Mouse (Mus musculus) right cerebral cortex, postnatal 10 days (tissue): ENCODE data around the gene Heg1.
A peak's percentile ranks its signal among the peaks of the same experiment; 100 is the strongest.

ENCODE experiments used
- DNase-seq, 2 experiments: peaks; one replicate each; pipeline ENCODE4 v3.0.0; 2021; ENCODE audit warnings: low spot score in 2 of 2

Gene Heg1

DNA sequence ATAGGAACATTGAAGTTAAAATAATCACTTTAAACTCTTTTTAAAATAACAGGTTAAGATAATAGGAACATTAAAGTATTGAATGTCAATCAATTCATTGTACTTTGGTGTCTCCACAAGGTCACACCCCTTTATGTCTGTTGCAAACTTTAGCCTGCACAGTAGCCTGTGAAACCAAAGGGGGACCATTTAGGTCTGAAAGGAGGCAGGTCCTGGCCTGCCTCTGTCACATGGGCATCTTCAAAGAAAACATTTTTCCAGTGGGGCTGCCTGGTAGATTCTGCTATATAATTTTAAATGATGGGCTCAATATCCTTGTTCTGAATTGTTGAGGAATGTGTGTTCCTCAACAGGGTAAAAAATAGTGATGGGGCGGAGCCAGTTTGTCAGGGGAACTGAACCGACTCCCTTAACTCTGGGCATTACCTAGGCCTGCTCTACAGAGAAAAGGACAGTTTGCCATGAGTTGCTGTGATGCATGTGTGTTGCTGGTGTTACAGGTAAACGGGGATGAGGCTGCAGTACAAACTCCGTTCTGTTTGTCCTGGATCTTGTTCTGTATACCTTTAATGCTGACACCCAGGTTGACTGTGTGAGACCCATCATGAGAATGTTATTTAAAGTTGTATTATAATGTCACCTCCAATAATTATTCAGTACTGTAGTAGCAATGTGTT, 86.7 kb downstream of the Heg1 start:
- DNase-seq: no peak

DNA sequence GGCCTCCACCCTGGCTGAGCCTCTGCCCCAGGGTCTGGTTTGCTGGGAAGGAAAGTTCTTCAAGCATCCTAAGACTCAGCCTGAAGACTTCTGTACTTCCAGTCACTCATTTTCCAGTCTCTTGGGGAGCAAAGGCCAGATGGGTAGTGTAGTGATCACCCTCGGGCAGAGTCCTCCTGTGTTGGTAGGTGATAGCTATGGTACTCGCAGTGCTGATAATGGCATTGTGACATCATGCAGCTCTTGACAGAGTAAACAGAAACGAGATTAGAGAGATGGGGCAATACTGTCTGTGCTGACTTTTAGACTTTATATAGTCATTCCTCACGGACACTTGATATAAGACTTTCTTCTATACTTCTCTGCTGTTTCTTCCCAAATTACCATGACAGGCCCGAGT, 88.6 kb downstream of the Heg1 start:
- no peak for DNase-seq

DNA sequence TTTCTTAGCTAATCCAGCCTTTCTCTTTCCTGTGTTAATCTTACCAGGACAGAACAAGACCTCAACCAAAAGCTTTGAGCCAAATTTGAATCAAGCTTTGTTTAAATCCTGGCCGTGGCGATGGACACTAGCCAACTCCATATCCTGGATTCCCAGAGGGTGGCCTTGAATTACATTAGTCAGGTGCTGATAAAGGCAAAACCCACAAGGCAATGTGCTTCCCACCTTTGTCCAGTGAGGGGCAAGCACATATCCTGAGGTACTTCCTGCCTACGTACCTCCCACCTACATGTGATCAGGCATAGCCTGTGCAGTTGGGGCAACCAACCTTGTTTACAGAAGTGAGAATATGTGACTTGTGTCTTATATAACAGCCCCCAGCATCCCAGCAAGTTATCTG, 90.8 kb downstream of the Heg1 start:
- DNase-seq: no peak

DNA sequence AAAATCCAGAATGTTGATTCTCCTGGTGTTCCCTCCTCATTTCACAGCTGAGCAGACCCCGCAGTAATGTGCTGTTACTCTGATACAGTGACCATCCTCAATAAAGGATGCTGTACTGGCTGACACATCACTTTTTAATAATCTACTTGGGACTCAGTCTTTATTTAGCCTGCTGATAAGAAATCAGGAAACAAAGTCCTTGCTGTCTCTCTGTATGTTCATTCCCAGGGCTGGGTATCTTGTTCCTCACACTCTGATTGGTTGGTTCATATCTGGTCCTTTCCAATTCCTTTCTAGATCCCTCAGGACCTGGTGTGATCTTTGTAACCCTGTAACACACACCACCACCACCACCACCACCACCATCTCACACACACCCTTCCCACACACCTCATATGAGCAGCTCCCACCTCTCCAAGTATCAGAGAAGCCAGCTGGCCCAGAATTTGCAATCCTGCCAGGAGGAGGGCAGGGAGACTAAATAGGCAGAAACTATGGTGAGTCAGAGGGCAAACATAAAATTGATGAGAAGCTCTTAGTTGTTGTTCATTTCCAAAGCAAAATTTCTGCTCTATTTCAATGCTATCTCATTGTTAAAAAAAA, 91.7 kb downstream of the Heg1 start:
- DNase-seq: no peak

DNA sequence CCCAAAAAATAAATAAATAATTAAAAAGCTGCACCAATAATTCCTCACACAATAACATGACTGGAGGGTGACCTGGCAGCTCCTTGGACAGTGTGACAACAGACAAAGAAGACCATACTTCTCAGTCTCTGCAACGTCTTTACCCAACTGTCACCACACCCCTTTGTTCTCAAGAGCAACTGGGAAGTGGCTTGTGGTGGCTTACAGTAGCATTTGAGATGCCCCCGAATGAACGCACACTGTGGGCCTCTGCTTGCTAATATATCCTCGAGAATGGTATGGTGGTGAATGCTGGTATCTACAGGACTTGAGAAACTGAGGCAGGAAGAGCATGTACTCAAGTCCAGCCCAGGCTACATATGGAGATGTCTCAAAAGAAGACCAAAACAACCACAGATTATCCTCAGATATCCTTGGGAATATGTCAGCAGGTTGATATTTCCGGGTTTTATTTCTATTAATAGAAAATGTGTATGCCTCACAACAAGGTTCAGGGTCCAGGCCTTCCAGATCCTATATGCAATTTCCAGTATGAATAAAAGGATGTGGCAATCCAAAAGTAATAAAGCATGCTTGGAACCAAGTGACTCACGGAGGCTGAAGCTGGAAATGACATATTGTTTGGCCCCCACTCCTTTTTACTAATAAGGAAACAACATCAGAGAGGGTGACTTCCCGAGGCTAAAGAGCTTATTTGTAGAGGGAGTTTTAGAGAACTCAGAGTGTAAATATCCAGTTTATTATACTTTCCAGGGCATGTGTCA, 92.8 kb downstream of the Heg1 start:
- no peak for DNase-seq

DNA sequence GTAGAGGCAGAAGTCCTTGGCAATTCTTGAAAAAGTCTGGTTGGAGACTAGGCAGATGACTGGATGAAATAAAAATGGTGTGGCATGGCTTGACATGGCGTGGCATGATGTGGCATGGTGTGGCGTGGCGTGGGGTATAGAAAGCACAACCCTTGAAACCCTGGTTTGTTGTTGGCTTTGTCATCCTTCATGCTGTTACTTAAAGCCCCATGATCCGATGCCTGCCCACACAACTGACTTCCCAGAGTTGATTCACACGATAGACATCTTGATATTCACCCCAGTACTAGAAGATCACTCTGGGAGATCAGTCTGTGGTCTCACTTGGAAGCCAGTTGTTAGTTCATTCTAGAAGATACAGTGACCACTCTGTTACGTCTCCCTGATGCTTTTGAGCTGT, 93.4 kb downstream of the Heg1 start:
- no peak for DNase-seq

DNA sequence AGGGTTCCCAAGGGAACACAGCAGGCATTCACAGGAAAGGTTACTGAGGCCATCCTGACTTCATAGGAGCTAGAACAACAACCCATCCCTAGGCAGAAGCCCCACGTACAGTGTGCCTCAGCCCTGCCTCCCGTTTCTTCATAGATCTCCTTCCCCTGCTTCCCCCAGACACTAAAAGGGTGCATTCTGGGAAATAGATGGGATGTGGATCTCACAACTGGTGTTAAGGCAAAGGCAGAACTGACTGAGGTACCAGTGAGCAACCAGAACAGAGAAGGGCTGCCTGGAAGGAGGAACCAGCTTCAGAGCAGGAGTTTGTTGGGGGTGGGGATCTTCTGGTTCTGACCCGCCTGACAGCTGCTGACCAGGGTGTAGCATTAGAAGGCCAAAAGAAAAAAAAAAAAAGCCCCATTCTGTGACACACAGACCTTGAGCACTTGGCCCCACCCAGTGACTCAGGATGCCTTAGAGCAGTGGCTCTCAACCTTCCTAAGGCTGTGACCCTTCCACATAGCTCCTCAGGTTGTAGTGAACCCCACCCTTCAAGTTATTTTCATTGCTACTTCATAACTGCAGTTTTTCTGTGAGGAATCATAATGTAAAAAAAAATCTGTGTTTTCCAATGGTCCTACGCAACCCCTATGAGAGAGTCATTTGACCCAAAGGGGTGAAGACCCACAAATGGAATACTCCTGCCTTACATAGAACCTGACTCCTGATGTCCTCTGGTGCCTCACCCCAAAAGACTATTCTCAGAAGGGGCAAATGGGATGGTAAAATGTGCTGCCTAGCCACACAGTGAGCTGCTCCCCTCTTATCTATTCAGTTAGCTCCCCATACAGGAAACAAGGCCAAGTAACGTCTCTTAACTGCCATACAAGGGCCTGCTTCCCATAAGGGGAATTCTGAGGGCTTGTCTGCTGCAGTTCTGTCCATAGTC, 97.9 kb downstream of the Heg1 start:
- DNase-seq: no peak

DNA sequence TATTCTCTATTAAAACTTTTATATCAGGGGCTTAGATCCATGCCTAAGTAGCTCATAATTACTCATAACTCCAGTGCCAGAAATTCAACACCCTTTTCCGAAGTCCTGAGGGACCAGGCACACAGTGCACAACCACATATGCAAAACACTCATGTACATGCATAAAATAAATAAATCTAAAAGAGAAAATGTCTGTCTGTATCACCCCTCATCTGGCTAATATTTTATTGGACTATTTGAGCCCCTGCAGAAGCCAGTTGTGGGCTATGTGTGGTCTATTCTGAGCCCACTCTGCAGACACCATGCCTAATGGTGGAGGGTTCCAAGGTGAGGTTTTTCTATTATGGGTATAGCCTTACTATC, 98.5 kb downstream of the Heg1 start:
- DNase-seq: no peak

DNA sequence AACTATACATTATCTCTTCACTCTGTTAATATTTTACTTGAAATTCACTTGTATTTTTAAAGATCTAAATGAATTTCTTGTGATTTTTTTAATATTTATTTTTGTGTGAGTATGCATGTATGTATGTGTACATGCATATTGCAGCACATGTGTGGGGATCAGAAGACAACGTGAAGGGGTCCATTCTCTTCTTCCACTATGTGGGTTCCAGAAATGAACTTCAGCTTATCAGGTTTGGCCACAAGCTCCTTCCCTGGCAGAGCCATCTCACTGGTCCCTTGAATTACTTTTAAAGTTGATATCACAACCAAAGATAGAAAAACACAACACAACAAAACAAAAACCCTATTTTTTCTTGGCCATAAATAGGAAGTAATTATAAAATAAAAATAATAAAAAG, 100.4 kb downstream of the Heg1 start:
- no peak for DNase-seq

DNA sequence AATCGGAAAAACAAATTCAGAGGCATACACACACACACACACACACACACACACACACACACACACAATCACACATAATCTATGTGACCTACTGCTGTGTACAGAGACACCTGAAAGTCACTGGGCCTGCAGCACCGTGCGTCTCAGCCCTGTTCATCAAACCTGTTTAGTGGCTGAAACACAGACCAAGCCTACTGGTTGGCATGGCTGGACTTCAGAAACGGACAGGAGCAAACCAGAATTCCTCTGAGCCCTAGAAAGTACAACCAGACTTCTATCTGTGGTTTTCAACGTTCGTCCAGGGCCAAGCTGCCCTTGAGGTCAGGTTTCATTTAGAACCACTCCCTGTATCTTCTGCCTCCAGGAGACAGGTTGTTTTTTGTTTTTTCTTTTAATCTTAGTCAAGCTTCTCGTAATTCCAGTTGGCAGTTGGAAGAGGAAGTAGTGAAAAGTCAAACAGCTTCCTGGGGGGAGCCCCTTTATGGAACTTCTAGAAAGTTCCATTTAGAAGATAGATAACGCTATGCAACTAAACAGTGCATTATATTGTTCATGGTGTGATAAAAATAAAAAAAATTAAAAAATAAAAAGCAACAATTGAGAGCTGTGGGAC, 101.0 kb downstream of the Heg1 start:
- no peak for DNase-seq

DNA sequence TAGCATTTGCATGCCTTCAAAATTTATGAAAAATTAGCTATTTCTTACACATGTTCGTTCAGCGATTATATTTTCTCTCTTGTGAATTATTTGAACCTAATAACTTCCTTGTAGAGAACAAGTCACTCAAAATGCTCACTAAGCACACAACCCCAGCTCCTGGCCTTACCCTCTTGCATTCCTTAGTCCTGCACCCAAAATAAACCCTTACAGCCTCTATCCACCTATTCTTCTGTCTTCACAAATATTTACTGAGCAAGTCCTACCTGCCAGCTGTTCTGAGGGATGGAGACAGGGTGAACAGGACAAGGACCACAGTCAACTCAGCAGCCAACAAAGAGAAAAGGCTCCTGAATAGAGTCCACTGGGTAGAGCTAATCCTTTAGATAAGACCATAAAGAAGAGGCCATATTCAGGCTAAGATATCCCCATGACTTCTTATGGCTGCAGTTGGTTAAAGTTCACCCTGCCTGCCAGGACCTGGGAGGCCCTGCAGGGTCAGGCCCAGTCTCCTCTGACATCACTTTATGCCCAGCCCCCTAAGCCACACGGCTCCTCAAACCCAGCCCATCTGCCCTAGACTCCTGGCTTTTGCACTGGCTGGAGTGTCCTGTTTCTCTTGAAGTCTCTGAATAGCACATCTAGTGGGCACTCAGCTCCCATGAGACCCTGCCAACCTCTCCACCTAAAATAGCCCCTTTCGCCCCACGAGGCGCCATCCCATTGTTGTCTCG, 102.7 kb downstream of the Heg1 start:
- no peak for DNase-seq

DNA sequence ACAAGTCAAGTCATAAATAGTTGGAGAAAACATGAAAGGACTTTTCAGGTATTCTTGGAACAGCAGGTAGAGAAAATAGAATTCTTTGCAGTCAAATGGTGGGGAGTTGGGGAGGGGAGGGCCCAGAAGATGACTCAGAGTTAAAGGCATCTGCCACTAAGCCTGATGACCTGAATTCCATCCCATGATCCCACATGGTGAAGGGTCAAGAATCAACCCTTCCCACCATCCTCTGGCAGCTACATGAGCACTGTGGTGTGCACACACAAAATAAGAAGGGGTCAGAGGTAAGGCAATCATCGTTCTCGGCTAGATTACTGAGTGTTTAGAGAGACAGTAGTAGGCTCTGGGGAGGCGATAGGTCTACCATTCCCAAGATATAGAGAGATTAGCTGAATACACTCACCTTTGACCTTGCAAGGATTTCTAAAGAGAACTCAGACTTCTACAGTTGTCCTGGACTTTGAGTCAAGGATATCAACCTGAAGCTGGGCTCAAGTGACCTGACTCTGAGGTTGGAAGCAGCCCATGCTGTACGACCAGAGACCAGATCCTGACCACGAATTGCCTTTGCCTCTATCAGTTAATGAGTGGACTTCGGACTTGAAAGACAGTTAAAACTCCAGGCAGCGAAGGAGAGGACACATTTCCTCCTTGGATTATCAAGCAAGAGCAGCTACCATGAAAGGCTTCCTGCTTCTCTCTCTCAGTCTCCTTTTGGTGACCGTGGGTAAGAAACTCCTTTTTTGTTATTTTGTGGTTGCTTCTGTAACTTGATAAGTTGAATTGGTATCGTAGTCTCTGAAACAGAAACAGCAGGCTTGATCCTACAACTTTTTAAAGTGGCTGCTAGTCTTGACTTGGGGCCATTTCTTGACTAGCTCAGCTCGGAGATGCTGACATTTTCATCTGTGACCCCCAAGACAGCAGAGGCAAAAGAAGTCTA, 109.9 kb downstream of the Heg1 start, which contains the start of gene Muc13:
TSS of gene Muc13 (plus strand) at position 192 of the 946 bp plus-strand sequence.
- DNase-seq: no peak

DNA sequence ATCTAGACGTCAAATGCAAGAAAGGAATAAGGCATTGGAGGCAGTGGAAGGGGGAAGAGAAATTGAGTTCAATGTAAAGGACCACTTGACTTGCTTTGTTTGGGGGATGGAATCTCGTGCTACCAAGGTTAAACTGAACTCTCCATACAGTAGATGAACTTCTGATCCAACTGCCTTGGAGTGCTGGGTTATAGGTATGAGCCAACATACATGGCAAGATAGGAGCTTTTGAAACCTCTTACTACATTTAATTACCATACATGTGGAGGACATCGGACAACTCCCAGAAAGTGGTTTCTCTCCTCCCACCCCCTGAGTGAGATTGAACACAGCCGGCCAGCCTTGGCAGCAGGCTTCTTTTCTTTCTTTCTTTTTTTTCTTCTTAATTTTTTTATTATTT, 110.9 kb downstream of the Heg1 start:
- no peak for DNase-seq

DNA sequence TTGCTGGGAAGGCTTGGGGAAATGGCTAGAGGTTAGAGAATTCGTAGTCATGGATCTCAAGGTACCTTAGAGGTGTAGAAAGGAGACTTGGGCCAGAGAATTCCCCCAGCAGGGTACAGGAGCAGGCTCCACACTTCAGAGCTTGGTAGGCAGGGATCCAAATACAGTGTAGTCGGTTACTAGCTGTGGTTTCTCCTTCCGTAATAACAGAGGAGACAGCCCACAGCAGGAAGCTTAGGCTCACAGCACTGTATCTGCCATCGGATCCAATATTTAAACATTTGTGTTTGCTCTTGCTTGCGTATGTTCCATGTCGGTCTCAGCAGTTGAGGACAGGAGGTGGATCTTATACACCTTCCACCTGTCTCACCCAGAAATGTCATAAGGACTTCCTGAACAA, 111.7 kb downstream of the Heg1 start:
- DNase-seq: no peak

DNA sequence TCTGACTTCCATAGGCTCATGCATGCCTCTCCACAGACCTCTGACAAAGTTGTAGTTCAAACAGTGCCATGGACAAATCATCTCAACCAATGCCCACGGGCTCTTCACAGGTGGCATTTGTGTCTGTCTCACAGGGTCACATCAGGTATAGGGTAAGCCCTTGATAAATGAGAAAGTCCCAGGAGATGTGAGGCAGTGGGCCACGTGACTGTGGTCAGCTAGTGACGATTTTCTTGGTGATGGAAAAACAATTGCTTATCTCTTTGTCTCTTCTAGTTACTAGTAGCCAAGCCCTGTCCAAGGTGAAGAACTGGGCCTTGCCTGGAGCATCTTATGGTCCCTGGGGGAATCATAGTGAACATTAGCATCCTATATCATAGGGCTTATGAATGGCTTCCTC, 112.6 kb downstream of the Heg1 start:
- no peak for DNase-seq

DNA sequence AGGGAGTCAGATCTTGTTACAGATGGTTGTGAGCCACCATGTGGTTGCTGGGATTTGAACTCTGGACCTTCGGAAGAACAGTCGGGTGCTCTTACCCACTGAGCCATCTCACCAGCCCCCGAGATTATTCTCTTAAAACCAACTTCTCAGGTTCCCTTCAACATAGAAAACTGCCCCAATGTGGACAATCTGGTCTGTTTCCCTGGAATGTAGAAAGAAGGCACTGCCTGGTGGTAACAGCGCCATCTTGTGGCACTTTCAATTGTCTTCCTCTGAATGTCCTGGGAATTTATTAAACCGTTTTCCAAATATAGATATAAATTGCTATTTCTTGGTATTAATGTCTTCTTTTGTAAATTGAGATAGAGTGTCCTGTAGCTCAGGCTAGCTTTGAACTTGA, 113.7 kb downstream of the Heg1 start:
- DNase-seq: peak; percentile 45 to 63

DNA sequence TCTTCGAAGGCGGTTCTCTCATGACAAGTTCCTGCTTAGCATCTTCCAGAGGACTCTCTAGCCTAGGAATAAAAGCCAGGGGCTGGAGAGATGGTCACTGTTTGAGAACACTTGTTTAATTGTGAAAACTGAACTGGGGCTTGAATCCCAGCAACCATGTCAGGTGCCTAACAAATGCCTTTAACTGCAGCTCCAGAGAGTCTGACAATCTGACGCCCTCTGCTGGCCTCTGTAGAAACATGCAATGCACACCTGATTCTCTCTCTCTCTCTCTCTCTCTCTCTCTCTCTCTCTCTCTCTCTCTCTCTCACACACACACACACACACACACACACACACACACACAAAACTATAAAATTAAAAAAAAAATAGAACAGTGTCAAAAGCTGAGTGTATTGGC, 125.8 kb downstream of the Heg1 start:
- no peak for DNase-seq

DNA sequence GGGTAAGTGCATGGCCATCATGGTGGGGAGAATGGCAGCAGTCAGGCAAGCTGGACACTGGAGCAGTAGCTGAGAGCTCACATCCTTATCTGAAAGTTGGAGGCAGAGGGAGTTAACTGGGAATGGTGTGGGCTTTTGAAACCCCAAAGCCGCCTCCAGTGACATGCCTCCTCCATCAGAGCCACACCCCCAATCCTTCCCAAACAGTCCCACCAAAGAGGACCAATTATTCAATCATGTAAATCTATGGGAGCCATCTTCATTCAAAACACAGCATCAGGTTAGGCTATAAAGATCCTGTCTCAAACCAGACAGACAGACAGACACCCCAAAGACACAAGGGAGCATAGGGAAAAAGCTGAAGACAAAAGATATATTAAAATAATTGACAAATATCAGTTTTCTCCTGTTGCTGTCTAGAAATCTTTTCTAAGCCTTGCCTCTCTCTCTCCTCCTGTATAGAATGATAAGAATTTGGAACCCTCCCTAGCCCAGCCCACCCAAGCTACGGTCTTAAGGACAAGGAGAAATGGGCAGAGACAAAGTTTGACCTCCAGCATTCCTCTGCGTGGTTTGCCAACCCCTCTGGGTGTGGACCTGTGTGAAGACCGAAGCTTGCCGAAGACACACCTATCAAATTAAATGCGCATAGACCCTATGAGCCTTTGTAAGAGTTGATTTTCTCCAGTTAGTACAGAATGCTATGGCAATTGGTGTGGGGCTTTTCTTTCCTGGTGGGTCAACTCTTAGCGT, 134.4 kb downstream of the Heg1 start:
- DNase-seq: no peak
